Mouse (Mus musculus) myocyte (in vitro differentiated cells): ENCODE results near the gene Usp29. TPM values are rescaled to one million over a fixed set of nuclear protein-coding genes. Genes with fewer than 3 reads are reported as not detected.
A peak's percentile ranks its signal among the peaks of the same experiment; 100 is the strongest.

ENCODE experiments used
- H3K27me3 ChIP-seq: one replicate; pipeline ENCODE4 v1.6.1; 2011; ENCODE audit not compliant: control insufficient read depth, insufficient read depth, insufficient read length
- H3K36me3 ChIP-seq: one replicate; pipeline ENCODE4 v1.6.1; 2011; ENCODE audit not compliant: control insufficient read depth, insufficient read depth
- H3K4me2 ChIP-seq: one replicate; pipeline ENCODE4 v1.6.1; 2011; ENCODE audit warnings: low read depth, control low read depth
- H3K4me3 ChIP-seq: one replicate; pipeline ENCODE4 v1.5.1; 2011; ENCODE audit warnings: mild to moderate bottlenecking, control low read depth, moderate library complexity
- H3K79me2 ChIP-seq: one replicate; pipeline ENCODE4 v1.6.1; 2011; ENCODE audit not compliant: control insufficient read depth, insufficient read depth
- H3ac ChIP-seq: one replicate; pipeline ENCODE4 v1.6.1; 2011; ENCODE audit not compliant: control insufficient read depth, insufficient read length
- CEBPB ChIP-seq: IDR thresholded peaks from 2 replicates; pipeline ENCODE4 v1.6.1; 2011; ENCODE audit warnings: mild to moderate bottlenecking, moderate library complexity; ENCODE audit not compliant: poor library complexity, insufficient read depth, severe bottlenecking
- E2F4 ChIP-seq: IDR thresholded peaks from one replicate; pipeline ENCODE4 v1.6.1; 2011; ENCODE audit warnings: mild to moderate bottlenecking, control low read depth, moderate library complexity; ENCODE audit not compliant: insufficient read depth
- MAX ChIP-seq: IDR thresholded peaks from one replicate; pipeline ENCODE4 v1.6.1; 2011; ENCODE audit warnings: low read depth, mild to moderate bottlenecking, control low read depth
- MYOD1 ChIP-seq, 3 experiments: IDR thresholded peaks; one replicate each; pipeline ENCODE4 v1.6.1; 2011; ENCODE audit warnings: control low read depth in 2 of 3, low read depth in 2 of 3, mild to moderate bottlenecking in 2 of 3, moderate library complexity in 1 of 3; ENCODE audit not compliant: insufficient read length in 2 of 3, control insufficient read depth in 1 of 3
- MYOG ChIP-seq, 3 experiments: IDR thresholded peaks; one replicate each; pipeline ENCODE4 v1.6.1; 2011; ENCODE audit warnings: control low read depth in 2 of 3, low read depth in 2 of 3, mild to moderate bottlenecking in 2 of 3; ENCODE audit not compliant: insufficient read length in 2 of 3, control insufficient read depth in 1 of 3, insufficient read depth in 1 of 3
- POLR2A ChIP-seq: IDR thresholded peaks from one replicate; pipeline ENCODE4 v1.6.1; 2011; ENCODE audit warnings: low read depth, mild to moderate bottlenecking, control low read depth, moderate library complexity; ENCODE audit not compliant: insufficient read length
- POLR2AphosphoS2 ChIP-seq: IDR thresholded peaks from one replicate; pipeline ENCODE4 v1.6.1; 2011; ENCODE audit warnings: low read depth, control low read depth; ENCODE audit not compliant: insufficient read length
- REST ChIP-seq: IDR thresholded peaks from one replicate; pipeline ENCODE4 v1.6.1; 2011; ENCODE audit warnings: mild to moderate bottlenecking, control low read depth, moderate library complexity; ENCODE audit not compliant: insufficient read depth, insufficient read length
- SRF ChIP-seq: IDR thresholded peaks from one replicate; pipeline ENCODE4 v1.6.1; 2011; ENCODE audit warnings: low read depth; ENCODE audit not compliant: control insufficient read depth, insufficient read length
- TCF12 ChIP-seq: IDR thresholded peaks from one replicate; pipeline ENCODE4 v1.6.1; 2011; ENCODE audit warnings: mild to moderate bottlenecking, control low read depth; ENCODE audit not compliant: poor library complexity, insufficient read depth, severe bottlenecking
- TCF3 ChIP-seq: IDR thresholded peaks from one replicate; pipeline ENCODE4 v1.6.1; 2011; ENCODE audit warnings: low read depth, control low read depth; ENCODE audit not compliant: insufficient read length
- USF1 ChIP-seq: IDR thresholded peaks from one replicate; pipeline ENCODE4 v1.6.1; 2011; ENCODE audit warnings: low read depth, mild to moderate bottlenecking, control low read depth, moderate library complexity
- polyA plus RNA-seq: library from polyadenylated mRNA; unstranded; fragments of >200 nt; fragmentation: generic; extraction: Trizol; gene quantifications from one replicate; pipeline ENCODE4 v1.2.1, GENCODE M21; 2012; ENCODE audit warnings: missing spikeins

Usp29 gene
- polyA plus RNA-seq, 1 experiment, result 1.1 TPM

DNA sequence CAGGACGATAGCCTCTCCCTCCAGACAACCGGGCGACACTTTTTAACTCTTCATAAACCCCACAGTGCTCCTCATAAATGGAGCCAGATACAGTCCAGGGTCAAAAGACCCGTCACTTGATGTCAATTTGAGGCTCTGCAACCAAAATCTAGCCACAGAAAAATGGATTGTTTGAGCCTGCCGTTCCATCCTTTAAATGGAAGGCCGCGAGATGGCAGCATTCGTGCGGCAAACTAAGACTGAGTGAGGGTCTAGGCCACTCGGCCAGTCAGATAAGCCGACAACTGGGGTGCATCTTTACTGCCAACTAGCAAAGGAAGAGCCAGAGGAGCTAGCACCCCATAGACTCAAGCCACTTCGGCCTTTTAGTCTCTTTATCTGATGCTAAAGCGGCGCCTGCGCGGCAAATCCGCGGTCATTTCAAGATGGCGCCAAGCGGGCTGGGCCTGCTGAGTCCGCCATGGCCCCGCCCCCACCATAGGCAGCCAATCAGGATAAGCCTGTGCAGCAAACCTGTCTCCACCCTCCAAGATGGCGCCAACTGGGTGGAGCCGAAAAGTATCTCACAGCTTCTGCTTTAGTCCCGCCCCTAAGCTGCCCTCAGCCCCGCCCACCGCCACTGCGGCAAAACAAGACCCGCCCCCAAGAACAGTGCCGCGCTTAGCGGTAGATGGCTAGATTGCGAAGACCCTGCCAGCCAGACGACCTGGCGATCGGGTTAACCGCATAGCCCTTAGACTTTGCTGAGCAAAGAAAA is 1.1 kb upstream of the Usp29 start:
- H3K27me3 ChIP-seq, result no peaks in the 10 kb centered on the region
- peak overlapping the region; percentile 15 for H3ac ChIP-seq
- H3K4me3 ChIP-seq, result peak overlapping the region; percentile 74
- no peak for TF ChIP-seq POLR2A
- TF ChIP-seq TCF3, result no peak
- TF ChIP-seq MAX, result no peak
- TF ChIP-seq POLR2AphosphoS2, result peak; percentile 66
- H3K79me2 ChIP-seq, result peaks cover 27% of the 10 kb centered on the region
- H3K4me2 ChIP-seq, result peak overlapping the region; percentile 74
- peaks cover 15% of the 10 kb centered on the region for H3K36me3 ChIP-seq

DNA sequence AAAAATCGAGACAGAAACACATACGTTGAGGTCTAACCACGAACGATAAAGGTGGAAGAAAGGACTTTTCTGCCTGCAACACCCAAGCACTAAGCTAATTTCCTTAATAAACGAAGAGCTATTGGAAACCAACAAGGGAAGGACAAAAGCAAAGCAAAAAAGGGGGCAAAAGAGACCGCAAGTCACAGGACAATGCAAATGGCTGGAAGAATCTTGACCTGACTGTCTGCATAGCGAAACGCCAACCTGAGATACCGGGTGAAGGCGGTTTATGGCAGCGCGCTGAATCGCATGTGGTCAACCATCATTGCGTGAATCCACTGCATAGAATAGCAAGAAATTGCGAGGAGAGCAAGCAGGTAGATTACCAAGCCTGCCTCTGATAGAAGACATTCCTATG is 423 bp downstream of the Usp29 start:
- TF ChIP-seq MAX (no peak), SRF (no peak), MYOG (IDR thresholded peaks at IDR 0.05; ENCODE audit: control insufficient read depth in 1 of 3, insufficient read depth in 1 of 3, insufficient read length in 2 of 3, low read depth in 2 of 3) (no peak), E2F4 (no peak), POLR2AphosphoS2 (no peak), TCF12 (no peak), POLR2A (no peak), TCF3 (no peak), CEBPB (no peak), MYOD1 (IDR thresholded peaks at IDR 0.05; ENCODE audit: control insufficient read depth in 1 of 3, insufficient read length in 2 of 3, low read depth in 2 of 3) (no peak), USF1 (no peak), REST (no peak)
- Histone ChIP-seq H3K36me3 (peaks cover 5% of the 10 kb centered on the region), H3K4me3 (peak overlapping the region; percentile 74), H3K4me2 (peak overlapping the region; percentile 74), H3K27me3 (no peaks in the 10 kb centered on the region), H3ac (peak overlapping the region; percentile 15), H3K79me2 (peaks cover 27% of the 10 kb centered on the region)

DNA sequence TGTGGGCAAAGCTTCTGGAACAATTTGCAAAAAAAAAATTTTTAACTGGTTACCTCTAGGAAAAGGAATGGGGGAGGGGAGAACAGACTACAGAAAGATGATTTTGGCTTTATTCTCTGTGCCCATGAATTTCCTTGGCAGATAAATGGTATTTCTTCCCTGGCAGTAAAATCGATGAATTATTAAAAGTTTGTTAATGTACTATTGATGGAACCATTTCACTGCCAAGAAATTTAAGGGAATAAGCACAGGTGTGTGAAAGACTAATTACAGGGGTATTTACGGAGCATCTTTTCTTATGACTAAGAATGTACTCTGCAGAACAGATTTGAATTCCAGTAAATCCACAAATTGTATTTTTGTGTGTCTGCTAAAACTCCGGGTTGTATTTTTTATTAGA is 995 bp downstream of the Usp29 start:
- Histone ChIP-seq H3K4me2 (peak overlapping the region; percentile 56), H3K79me2 (peaks cover 23% of the 10 kb centered on the region)
- TF ChIP-seq REST, result no peak
- TF ChIP-seq E2F4, result no peak
- no peak for TF ChIP-seq POLR2A
- TF ChIP-seq POLR2AphosphoS2, result no peak

DNA sequence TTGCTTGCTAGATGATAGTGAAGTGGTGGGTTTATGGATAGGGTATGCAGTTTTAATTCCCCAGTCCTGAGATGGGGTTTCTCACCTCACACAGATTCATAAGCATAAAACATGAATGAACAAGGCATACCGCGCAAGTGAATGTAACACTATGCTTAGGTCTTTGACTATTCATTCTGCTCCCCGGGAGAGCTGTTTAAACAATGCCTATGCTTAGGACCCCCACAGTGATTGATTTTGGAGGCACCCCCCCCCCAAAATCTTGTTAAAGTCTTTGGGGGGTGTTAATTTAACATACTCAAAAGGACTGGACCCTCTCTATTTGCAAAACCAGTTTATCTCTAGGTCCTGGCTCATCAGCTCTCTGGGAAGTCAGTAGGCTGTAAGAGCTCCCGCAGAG is 1.6 kb downstream of the Usp29 start:
- Histone ChIP-seq H3K4me3 (peak overlapping the region; percentile 74), H3ac (no peak overlapping the region), H3K27me3 (no peaks in the 10 kb centered on the region), H3K4me2 (peak overlapping the region; percentile 56), H3K36me3 (no peaks in the 10 kb centered on the region), H3K79me2 (peaks cover 18% of the 10 kb centered on the region)
- TF ChIP-seq MAX, result no peak
- no peak for TF ChIP-seq USF1
- no peak for TF ChIP-seq E2F4
- no peak for TF ChIP-seq POLR2A
- TF ChIP-seq POLR2AphosphoS2, result no peak
- no peak for TF ChIP-seq TCF3

More for the DNA sequence above, 995 bp downstream of the Usp29 start:
- Histone ChIP-seq H3K4me3 (peak overlapping the region; percentile 74), H3K36me3 (no peaks in the 10 kb centered on the region), H3K27me3 (no peaks in the 10 kb centered on the region), H3ac (no peak overlapping the region)

DNA sequence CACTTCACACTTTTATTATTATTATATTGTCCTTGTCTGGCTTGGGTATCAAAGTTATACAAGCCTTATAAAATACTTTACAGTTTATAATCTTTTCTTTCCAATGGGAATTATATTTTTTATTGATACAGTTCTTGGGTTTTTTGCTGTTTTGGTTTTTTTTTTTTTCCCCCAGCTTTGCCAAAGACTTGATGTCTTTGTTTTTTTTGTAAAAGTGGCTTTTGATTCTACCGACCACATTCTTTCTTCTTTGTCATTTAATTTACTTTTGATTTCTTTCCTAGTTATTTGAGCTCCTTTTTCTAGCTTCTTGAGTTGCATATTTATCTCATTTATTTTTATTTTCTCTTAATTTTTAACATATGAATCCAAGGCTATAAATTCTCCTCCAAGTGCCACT is 5.7 kb downstream of the Usp29 start:
- no peaks in the 10 kb centered on the region for H3K27me3 ChIP-seq

More for the DNA sequence above, 5.7 kb downstream of the Usp29 start:
- H3K4me2 ChIP-seq, result no peak overlapping the region
- TF ChIP-seq MAX (no peak), TCF3 (no peak), MYOD1 (IDR thresholded peaks at IDR 0.05; ENCODE audit: control insufficient read depth in 1 of 3, insufficient read length in 2 of 3, low read depth in 2 of 3) (no peak), REST (no peak), POLR2AphosphoS2 (no peak), SRF (no peak), TCF12 (no peak), USF1 (no peak), CEBPB (no peak), MYOG (IDR thresholded peaks at IDR 0.05; ENCODE audit: control insufficient read depth in 1 of 3, insufficient read depth in 1 of 3, insufficient read length in 2 of 3, low read depth in 2 of 3) (no peak), E2F4 (no peak), POLR2A (no peak)
- peaks cover 15% of the 10 kb centered on the region for H3K79me2 ChIP-seq
- H3K36me3 ChIP-seq, result no peaks in the 10 kb centered on the region
- no peak overlapping the region for H3ac ChIP-seq
- no peak overlapping the region for H3K4me3 ChIP-seq
